In genomic region chr13:63901303-63901713, GRCm38 (mm10) we compare ENCODE assay signal across 8 mouse cellular contexts.
DNase-seq lines count a peak whose midpoint lies in the region; ATAC-seq and TF ChIP-seq lines count a peak whose summit lies in the region.

No protein-coding gene starts in this region.

- H3K9me3 ChIP-seq in forebrain, postnatal 0 days (ENCODE audit: low read length) = no peaks in the 10 kb centered on the region
- no peaks in the 10 kb centered on the region for H3K9me3 ChIP-seq in lung, postnatal 0 days (ENCODE audit: low read length)

- ATAC-seq in forebrain, postnatal 0 days = peak; percentile 79
- ATAC-seq in lung, postnatal 0 days = peak; percentile 61

- TF ChIP-seq EP300 in lung, postnatal 0 days (IDR thresholded peaks at IDR 0.05) = no peak

- WGBS in forebrain, postnatal 0 days = under 1% methylated on average over 17 of the region's 17 CpGs
- WGBS in lung, postnatal 0 days = 4% methylated on average over 17 of the region's 17 CpGs

- peaks cover 10% of the 10 kb centered on the region for H3K4me1 ChIP-seq in forebrain, postnatal 0 days (ENCODE audit: insufficient read depth)
- peaks cover 11% of the 10 kb centered on the region; the same call in 1 of the 2 replicates for H3K4me1 ChIP-seq in lung, postnatal 0 days (ENCODE audit: insufficient read depth, low read depth, low read length)

- 0 out of 2 replicates have a peak overlapping the region, but pooled peaks have one; percentile 15 for H3K27ac ChIP-seq in forebrain, postnatal 0 days (ENCODE audit: low read depth, low read length)
- H3K27ac ChIP-seq in lung, postnatal 0 days (ENCODE audit: low read length) = no peak overlapping the region

- peak; percentile 64 for TF ChIP-seq CTCF in forebrain, postnatal 0 days (IDR thresholded peaks at IDR 0.05; ENCODE audit: low read depth)
- peak; percentile 67 for TF ChIP-seq CTCF in lung, postnatal 0 days (IDR thresholded peaks at IDR 0.05)

- peak overlapping the region; percentile 32 for H3K4me3 ChIP-seq in forebrain, postnatal 0 days (ENCODE audit: low read depth, low read length)
- H3K4me3 ChIP-seq in lung, postnatal 0 days (ENCODE audit: low read depth, low read length) = peak overlapping the region; percentile 29

- peaks cover 12% of the 10 kb centered on the region; the same call in 1 of the 2 replicates for H3K36me3 ChIP-seq in forebrain, postnatal 0 days (ENCODE audit: insufficient read depth)
- H3K36me3 ChIP-seq in lung, postnatal 0 days (ENCODE audit: insufficient read depth, low read length) = no peaks in the 10 kb centered on the region

- H3K27me3 ChIP-seq in forebrain, postnatal 0 days (ENCODE audit: insufficient read depth, low read length) = no peaks in the 10 kb centered on the region
- H3K27me3 ChIP-seq in lung, postnatal 0 days (replicated peaks; ENCODE audit: insufficient read depth, low read length) = no peaks in the 10 kb centered on the region

- peak overlapping the region; percentile 31 for H3K9ac ChIP-seq in forebrain, postnatal 0 days
- peak overlapping the region; percentile 1; the same call in 1 of the 2 replicates for H3K9ac ChIP-seq in lung, postnatal 0 days (replicated peaks; ENCODE audit: low read depth)

- DNase-seq in ZHBTc4 (ENCODE audit: low read depth, low spot score) = peak; percentile 87
- DNase-seq in cerebellum, adult 9-10 months = peak; percentile 76
- peak; percentile 81 for DNase-seq in forebrain, postnatal 0 days
- peak; percentile 60 to 73 for DNase-seq in heart, postnatal 14 days
- DNase-seq in layer of hippocampus, postnatal 25 days (ENCODE audit: extremely low spot score in 1 of 2, low spot score in 1 of 2) = peak; percentile 47 to 61
- peak; percentile 76 for DNase-seq in lung, postnatal 0 days (ENCODE audit: low spot score)
- DNase-seq in ovary, postnatal 36 days (ENCODE audit: low spot score) = peak; percentile 64
- DNase-seq in c-Kit-positive CD71-positive TER-119-positive erythroid progenitor cells, embryonic 14.5 days (ENCODE audit: low spot score) = no peak

- peak overlapping the region; percentile 71 for H3K4me2 ChIP-seq in forebrain, postnatal 0 days (ENCODE audit: low read depth)
- H3K4me2 ChIP-seq in lung, postnatal 0 days (replicated peaks; ENCODE audit: low read depth, low read length) = peak overlapping the region; percentile 69

- intact Hi-C loops in heart, postnatal 14 days (cut with DNase I) = loop anchor here (5.0 kb wide), 2 partner anchors 86 to 334 kb away; no protein-coding TSS in a partner anchor
